Mouse (Mus musculus): Measurements from ENCODE around the gene Pdha2. TPM values are rescaled to one million over a fixed set of nuclear protein-coding genes. Genes with fewer than 3 reads are reported as not detected.

Pdha2 gene
- polyA plus RNA-seq (2012; fragmentation: generic; extraction: Trizol) = not detected

GRCm38 (mm10) chr3:141212255-141212654 lies at the start of gene Pdha2:
Pdha2 (minus strand) TSS chr3:141212355.
- Histone ChIP-seq H3K36me3 (ENCODE audit: control insufficient read depth, insufficient read depth) (no peaks in the 10 kb centered on the region), H3ac (ENCODE audit: control insufficient read depth, insufficient read length) (no peak within 1 kb of the TSS), H3K4me3 (no peak within 1 kb of the TSS), H3K27me3 (ENCODE audit: control insufficient read depth, insufficient read depth, insufficient read length) (no peaks in the 10 kb centered on the region), H3K79me2 (ENCODE audit: control insufficient read depth, insufficient read depth) (no peaks in the 10 kb centered on the region), H3K4me2 (ENCODE audit: low read depth) (no peak within 1 kb of the TSS)
- TF ChIP-seq TCF12 (IDR thresholded peaks at IDR 0.05; ENCODE audit: insufficient read depth, poor library complexity, severe bottlenecking) = no peak
- no peak for TF ChIP-seq USF1 (IDR thresholded peaks at IDR 0.05; ENCODE audit: low read depth)
- TF ChIP-seq POLR2AphosphoS2 (IDR thresholded peaks at IDR 0.05; ENCODE audit: insufficient read length, low read depth) = no peak
- TF ChIP-seq SRF (IDR thresholded peaks at IDR 0.05; ENCODE audit: control insufficient read depth, insufficient read length, low read depth) = no peak
- no peak for TF ChIP-seq MYOG (IDR thresholded peaks at IDR 0.05; ENCODE audit: control insufficient read depth in 1 of 3, insufficient read depth in 1 of 3, insufficient read length in 2 of 3, low read depth in 2 of 3)
- TF ChIP-seq MAX (IDR thresholded peaks at IDR 0.05; ENCODE audit: low read depth) = no peak
- no peak for TF ChIP-seq POLR2A (IDR thresholded peaks at IDR 0.05; ENCODE audit: insufficient read length, low read depth)
- no peak for TF ChIP-seq E2F4 (IDR thresholded peaks at IDR 0.05; ENCODE audit: insufficient read depth)
- no peak for TF ChIP-seq MYOD1 (IDR thresholded peaks at IDR 0.05; ENCODE audit: control insufficient read depth in 1 of 3, insufficient read length in 2 of 3, low read depth in 2 of 3)
- no peak for TF ChIP-seq REST (IDR thresholded peaks at IDR 0.05; ENCODE audit: insufficient read depth, insufficient read length)

- Histone ChIP-seq H3K79me2 (ENCODE audit: control insufficient read depth, insufficient read depth) (no peaks in the 10 kb centered on the region), H3K4me3 (no peak overlapping the region), H3ac (ENCODE audit: control insufficient read depth, insufficient read length) (no peak overlapping the region), H3K36me3 (ENCODE audit: control insufficient read depth, insufficient read depth) (no peaks in the 10 kb centered on the region), H3K27me3 (ENCODE audit: control insufficient read depth, insufficient read depth, insufficient read length) (no peaks in the 10 kb centered on the region), H3K4me2 (ENCODE audit: low read depth) (no peak overlapping the region)
- TF ChIP-seq SRF (IDR thresholded peaks at IDR 0.05; ENCODE audit: control insufficient read depth, insufficient read length, low read depth) (no peak), E2F4 (IDR thresholded peaks at IDR 0.05; ENCODE audit: insufficient read depth) (no peak), POLR2A (IDR thresholded peaks at IDR 0.05; ENCODE audit: insufficient read length, low read depth) (no peak), TCF12 (IDR thresholded peaks at IDR 0.05; ENCODE audit: insufficient read depth, poor library complexity, severe bottlenecking) (no peak), MAX (IDR thresholded peaks at IDR 0.05; ENCODE audit: low read depth) (no peak), TCF3 (IDR thresholded peaks at IDR 0.05; ENCODE audit: insufficient read length, low read depth) (no peak), POLR2AphosphoS2 (IDR thresholded peaks at IDR 0.05; ENCODE audit: insufficient read length, low read depth) (no peak), MYOD1 (IDR thresholded peaks at IDR 0.05; ENCODE audit: control insufficient read depth in 1 of 3, insufficient read length in 2 of 3, low read depth in 2 of 3) (no peak), MYOG (IDR thresholded peaks at IDR 0.05; ENCODE audit: control insufficient read depth in 1 of 3, insufficient read depth in 1 of 3, insufficient read length in 2 of 3, low read depth in 2 of 3) (no peak), USF1 (IDR thresholded peaks at IDR 0.05; ENCODE audit: low read depth) (no peak), CEBPB (IDR thresholded peaks at IDR 0.05; ENCODE audit: insufficient read depth, poor library complexity, severe bottlenecking) (no peak), REST (IDR thresholded peaks at IDR 0.05; ENCODE audit: insufficient read depth, insufficient read length) (no peak)
Measured at GRCm38 (mm10) chr3:141260518-141260917, 48.4 kb upstream of the Pdha2 start.

GRCm38 (mm10) chr3:141251440-141251839 lies 39.3 kb upstream of the Pdha2 start:
- no peak for TF ChIP-seq POLR2AphosphoS2 (IDR thresholded peaks at IDR 0.05; ENCODE audit: insufficient read length, low read depth)
- TF ChIP-seq CEBPB (IDR thresholded peaks at IDR 0.05; ENCODE audit: insufficient read depth, poor library complexity, severe bottlenecking) = no peak
- TF ChIP-seq MYOD1 (IDR thresholded peaks at IDR 0.05; ENCODE audit: control insufficient read depth in 1 of 3, insufficient read length in 2 of 3, low read depth in 2 of 3) = no peak
- no peak for TF ChIP-seq REST (IDR thresholded peaks at IDR 0.05; ENCODE audit: insufficient read depth, insufficient read length)
- no peak for TF ChIP-seq TCF3 (IDR thresholded peaks at IDR 0.05; ENCODE audit: insufficient read length, low read depth)
- Histone ChIP-seq H3K4me2 (ENCODE audit: low read depth) (no peak overlapping the region), H3K79me2 (ENCODE audit: control insufficient read depth, insufficient read depth) (no peaks in the 10 kb centered on the region), H3K27me3 (ENCODE audit: control insufficient read depth, insufficient read depth, insufficient read length) (no peaks in the 10 kb centered on the region), H3K36me3 (ENCODE audit: control insufficient read depth, insufficient read depth) (no peaks in the 10 kb centered on the region), H3K4me3 (no peak overlapping the region), H3ac (ENCODE audit: control insufficient read depth, insufficient read length) (no peak overlapping the region)

DNA sequence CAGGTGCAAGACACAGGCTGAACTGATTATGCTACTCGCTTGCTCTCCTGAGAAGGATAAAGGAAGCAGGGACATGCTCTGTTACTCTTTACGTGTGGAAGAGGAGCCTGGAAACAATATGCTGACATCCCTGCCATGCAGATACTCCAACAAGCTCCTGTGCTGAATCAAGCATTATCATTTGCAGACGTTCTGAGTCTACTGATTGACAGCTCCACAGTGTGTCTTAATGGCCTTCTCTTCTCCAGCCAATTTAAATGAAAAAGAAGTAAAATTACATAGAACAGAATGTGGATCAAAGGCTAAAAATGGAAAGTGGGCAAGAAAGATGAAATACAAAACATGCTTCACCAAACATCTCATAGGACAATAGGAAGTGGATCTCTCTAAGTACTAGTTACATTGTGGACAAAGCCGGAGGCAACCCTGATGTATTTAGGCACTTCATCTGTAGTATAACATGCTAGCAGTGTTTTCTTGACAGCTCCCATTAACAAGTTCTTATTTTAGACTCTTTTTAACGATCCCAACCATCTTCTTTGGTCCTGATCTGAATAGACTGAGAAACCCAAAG lies 32.7 kb upstream of the Pdha2 start:
- H3K4me3 ChIP-seq = no peak overlapping the region

GRCm38 (mm10) chr3:141238071-141238470 lies 25.9 kb upstream of the Pdha2 start:
- TF ChIP-seq MYOD1 (IDR thresholded peaks at IDR 0.05; ENCODE audit: control insufficient read depth in 1 of 3, insufficient read length in 2 of 3, low read depth in 2 of 3) (no peak), E2F4 (IDR thresholded peaks at IDR 0.05; ENCODE audit: insufficient read depth) (no peak), TCF12 (IDR thresholded peaks at IDR 0.05; ENCODE audit: insufficient read depth, poor library complexity, severe bottlenecking) (no peak), POLR2AphosphoS2 (IDR thresholded peaks at IDR 0.05; ENCODE audit: insufficient read length, low read depth) (no peak), POLR2A (IDR thresholded peaks at IDR 0.05; ENCODE audit: insufficient read length, low read depth) (no peak), SRF (IDR thresholded peaks at IDR 0.05; ENCODE audit: control insufficient read depth, insufficient read length, low read depth) (no peak), USF1 (IDR thresholded peaks at IDR 0.05; ENCODE audit: low read depth) (no peak), CEBPB (IDR thresholded peaks at IDR 0.05; ENCODE audit: insufficient read depth, poor library complexity, severe bottlenecking) (no peak), MYOG (IDR thresholded peaks at IDR 0.05; ENCODE audit: control insufficient read depth in 1 of 3, insufficient read depth in 1 of 3, insufficient read length in 2 of 3, low read depth in 2 of 3) (no peak)
- Histone ChIP-seq H3K4me2 (ENCODE audit: low read depth) (no peak overlapping the region), H3K79me2 (ENCODE audit: control insufficient read depth, insufficient read depth) (no peaks in the 10 kb centered on the region), H3ac (ENCODE audit: control insufficient read depth, insufficient read length) (no peak overlapping the region), H3K36me3 (ENCODE audit: control insufficient read depth, insufficient read depth) (no peaks in the 10 kb centered on the region), H3K27me3 (ENCODE audit: control insufficient read depth, insufficient read depth, insufficient read length) (no peaks in the 10 kb centered on the region), H3K4me3 (no peak overlapping the region)

More for the DNA sequence above, 32.7 kb upstream of the Pdha2 start:
- Histone ChIP-seq H3K36me3 (ENCODE audit: control insufficient read depth, insufficient read depth) (no peaks in the 10 kb centered on the region), H3K79me2 (ENCODE audit: control insufficient read depth, insufficient read depth) (no peaks in the 10 kb centered on the region), H3K4me2 (ENCODE audit: low read depth) (no peak overlapping the region), H3ac (ENCODE audit: control insufficient read depth, insufficient read length) (no peak overlapping the region), H3K27me3 (ENCODE audit: control insufficient read depth, insufficient read depth, insufficient read length) (no peaks in the 10 kb centered on the region)
- TF ChIP-seq MYOD1 (IDR thresholded peaks at IDR 0.05; ENCODE audit: control insufficient read depth in 1 of 3, insufficient read length in 2 of 3, low read depth in 2 of 3) (no peak), REST (IDR thresholded peaks at IDR 0.05; ENCODE audit: insufficient read depth, insufficient read length) (no peak), TCF3 (IDR thresholded peaks at IDR 0.05; ENCODE audit: insufficient read length, low read depth) (no peak), MYOG (IDR thresholded peaks at IDR 0.05; ENCODE audit: control insufficient read depth in 1 of 3, insufficient read depth in 1 of 3, insufficient read length in 2 of 3, low read depth in 2 of 3) (no peak), CEBPB (IDR thresholded peaks at IDR 0.05; ENCODE audit: insufficient read depth, poor library complexity, severe bottlenecking) (no peak), E2F4 (IDR thresholded peaks at IDR 0.05; ENCODE audit: insufficient read depth) (no peak), USF1 (IDR thresholded peaks at IDR 0.05; ENCODE audit: low read depth) (no peak), POLR2A (IDR thresholded peaks at IDR 0.05; ENCODE audit: insufficient read length, low read depth) (no peak)

Measured in myocyte (in vitro differentiated cells).